Mouse (Mus musculus) C2C12 (cell line): ENCODE results near the gene Nectin1.

Experiments used
- CEBPB ChIP-seq: IDR thresholded peaks from one replicate; pipeline ENCODE4 v1.6.1; 2011; ENCODE audit warnings: low read depth, mild to moderate bottlenecking, control low read depth, moderate library complexity
- CTCF ChIP-seq: IDR thresholded peaks from one replicate; pipeline ENCODE4 v1.5.1; 2011; ENCODE audit not compliant: control insufficient read depth, insufficient read depth, insufficient read length
- MAX ChIP-seq: IDR thresholded peaks from one replicate; pipeline ENCODE4 v1.6.1; 2011; ENCODE audit warnings: mild to moderate bottlenecking, control low read depth
- MYOD1 ChIP-seq: IDR thresholded peaks from one replicate; pipeline ENCODE4 v1.6.1; 2011; ENCODE audit warnings: low read depth; ENCODE audit not compliant: control insufficient read depth, insufficient read length
- MYOG ChIP-seq: IDR thresholded peaks from one replicate; pipeline ENCODE4 v1.6.1; 2011; ENCODE audit not compliant: control insufficient read depth, insufficient read length; ENCODE audit errors: extremely low read depth

DNA sequence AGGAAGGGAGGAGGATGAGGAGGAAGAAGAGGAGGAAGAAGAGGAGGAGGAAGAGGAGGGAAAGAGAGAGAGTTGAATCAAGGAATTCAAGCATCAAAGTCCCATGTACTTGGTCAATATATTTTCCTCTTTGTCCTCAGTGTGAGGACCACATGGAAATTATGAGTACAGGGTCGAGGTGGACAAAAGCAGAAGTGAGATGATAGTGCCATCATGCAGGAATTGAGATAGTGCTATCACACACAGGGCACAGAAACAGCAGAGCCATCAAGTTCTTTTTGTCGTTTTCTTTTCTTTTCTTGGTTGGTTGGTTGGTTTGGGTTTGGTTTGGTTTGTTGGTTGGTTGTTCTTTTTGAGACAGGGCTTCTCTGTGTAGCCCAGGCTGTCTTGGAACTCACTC, 2.5 kb upstream of the Nectin1 start:
- TF ChIP-seq CTCF (no peak), MAX (no peak), MYOG (no peak), MYOD1 (no peak), CEBPB (no peak)
